Mouse (Mus musculus) lung, postnatal 25 days (tissue): ENCODE measurements around the gene Ell.
"Not testable (repeated sequence)": the region's sequence is repeated elsewhere in the genome, so short reads cannot be mapped to it uniquely, and the experiment has no call there.

Experiments
- DNase-seq: peaks from one replicate; pipeline ENCODE4 v3.0.0; 2022; ENCODE audit warnings: low spot score

The Ell gene

GRCm38 (mm10) chr8:70564696-70565235, 25.5 kb downstream of the Ell start:
- no peak for DNase-seq

- DNase-seq: no peak
Measured at GRCm38 (mm10) chr8:70565561-70565960, 26.3 kb downstream of the Ell start.

GRCm38 (mm10) chr8:70570360-70570759, 31.1 kb downstream of the Ell start:
- DNase-seq: no peak

GRCm38 (mm10) chr8:70570990-70571389, 31.7 kb downstream of the Ell start:
- DNase-seq: no peak

GRCm38 (mm10) chr8:70574302-70574701, 35.0 kb downstream of the Ell start:
- no peak for DNase-seq

GRCm38 (mm10) chr8:70574915-70575314, 35.7 kb downstream of the Ell start:
- peak; percentile 65 for DNase-seq

- no peak for DNase-seq
Measured at GRCm38 (mm10) chr8:70577207-70577606, 38.0 kb downstream of the Ell start.

- no peak for DNase-seq
Measured at GRCm38 (mm10) chr8:70583476-70584387, 44.5 kb downstream of the Ell start.

- no peak for DNase-seq
Measured at GRCm38 (mm10) chr8:70584606-70585257, 45.5 kb downstream of the Ell start.

GRCm38 (mm10) chr8:70585258-70585652, 46.0 kb downstream of the Ell start:
- DNase-seq: peak; percentile 73

GRCm38 (mm10) chr8:70587955-70588354, 48.7 kb downstream of the Ell start:
- not testable (repeated sequence) for DNase-seq

GRCm38 (mm10) chr8:70591569-70591968, 52.3 kb downstream of the Ell start:
- no peak for DNase-seq

- DNase-seq: peak; percentile 52
Measured at GRCm38 (mm10) chr8:70593173-70593572, 53.9 kb downstream of the Ell start.

- DNase-seq: peak; percentile 92
Measured at GRCm38 (mm10) chr8:70593961-70594609, 54.8 kb downstream of the Ell start, which contains the start of gene Isyna1. Isyna1 (plus strand) TSS chr8:70594373.

GRCm38 (mm10) chr8:70594621-70595564, 55.6 kb downstream of the Ell start:
- DNase-seq: no peak

- DNase-seq: no peak
Measured at GRCm38 (mm10) chr8:70595811-70596210, 56.6 kb downstream of the Ell start.

- DNase-seq: no peak
Measured at GRCm38 (mm10) chr8:70596216-70596615, 57.0 kb downstream of the Ell start.

- no peak for DNase-seq
Measured at GRCm38 (mm10) chr8:70596775-70597416, 57.6 kb downstream of the Ell start.

- DNase-seq: no peak
Measured at GRCm38 (mm10) chr8:70597417-70598272, 58.4 kb downstream of the Ell start.

- peak; percentile 84 for DNase-seq
Measured at GRCm38 (mm10) chr8:70598283-70598682, 59.0 kb downstream of the Ell start.
